Mouse (Mus musculus): ENCODE data around the gene 4931406P16Rik.

GRCm38 (mm10) chr7:34226846-34227245, 86.5 kb downstream of the 4931406P16Rik start:
- TF ChIP-seq CTCF (IDR thresholded peaks at IDR 0.05; ENCODE audit: extremely low read depth, insufficient read depth, low read length) (peak; percentile 14; the same call in 1 of the 2 replicates), POLR2A (IDR thresholded peaks at IDR 0.05; ENCODE audit: extremely low read depth, insufficient read depth, low read length) (no peak)
